Mouse (Mus musculus): ENCODE measurements around the gene Rbfox3.

- TF ChIP-seq CTCF (conservative IDR thresholded peaks at IDR 0.05; ENCODE audit: low read length) (0 out of 2 replicates have a peak, but pooled peaks have one; percentile 6), NANOG (IDR thresholded peaks at IDR 0.05; ENCODE audit: borderline replicate concordance, low read length) (no peak), POU5F1 (IDR thresholded peaks at IDR 0.05; ENCODE audit: borderline replicate concordance, low read length) (no peak)
These were observed 303.5 kb downstream of the Rbfox3 start for GRCm38 (mm10) chr11:118607927-118608326.
